Mouse (Mus musculus): ENCODE measurements around the gene Ube2j1. TPM values are rescaled to one million over a fixed set of nuclear protein-coding genes. Genes with fewer than 3 reads are reported as not detected.

The Ube2j1 gene
- polyA plus RNA-seq, 1 experiment from 2014 or later: 46.5 TPM

- Histone ChIP-seq H3K4me1 (no peaks in the 10 kb centered on the region), H3K36me3 (no peaks in the 10 kb centered on the region), H3K27ac (replicated peaks) (no peak overlapping the region), H3K27me3 (ENCODE audit: low read depth, poor library complexity, severe bottlenecking) (no peaks in the 10 kb centered on the region), H3K9me3 (replicated peaks) (peaks cover 11% of the 10 kb centered on the region; the same call in 1 of the 2 replicates), H3K4me3 (no peak overlapping the region)
- DNase-seq (ENCODE audit: low spot score): no peak
- 83% methylated on average over 6 of the region's 6 CpGs for WGBS
Measured at GRCm38 (mm10) chr4:33099118-33099694, 68.0 kb downstream of the Ube2j1 start.

Other genes with a start within 250 kb of the Ube2j1 start
- gene Lyrm2, start 231.2 kb upstream of the Ube2j1 start, polyA plus RNA-seq (2016; fragmentation: Nextera tagmentation; extraction: Ambion mirVana): 124 and 142 TPM in 2 replicates
- gene Ankrd6, start 80.6 kb upstream of the Ube2j1 start, polyA plus RNA-seq (2016; fragmentation: Nextera tagmentation; extraction: Ambion mirVana): 23.7 and 32.0 TPM in 2 replicates
- gene Rragd, start 48.4 kb upstream of the Ube2j1 start, polyA plus RNA-seq (2016; fragmentation: Nextera tagmentation; extraction: Ambion mirVana): 28.4 and 29.0 TPM in 2 replicates
- gene Gabrr2, start 31.6 kb downstream of the Ube2j1 start, polyA plus RNA-seq (2016; fragmentation: Nextera tagmentation; extraction: Ambion mirVana): 0.24 and 0.39 TPM in 2 replicates
- 0.07 TPM in 1 of 2 replicates, not detected in the other for gene Gabrr1, start 101.1 kb downstream of the Ube2j1 start, polyA plus RNA-seq (2016; fragmentation: Nextera tagmentation; extraction: Ambion mirVana)
- gene Pm20d2, start 158.3 kb downstream of the Ube2j1 start, polyA plus RNA-seq (2016; fragmentation: Nextera tagmentation; extraction: Ambion mirVana): 1.1 TPM in 2 replicates
- gene Srsf12, start 177.6 kb downstream of the Ube2j1 start, polyA plus RNA-seq (2016; fragmentation: Nextera tagmentation; extraction: Ambion mirVana): 4.7 and 6.5 TPM in 2 replicates